Mouse (Mus musculus) midbrain, embryonic 13.5 days (tissue): ENCODE results near the gene Cept1. TPM values are rescaled to one million over a fixed set of nuclear protein-coding genes. Genes with fewer than 3 reads are reported as not detected.

ENCODE experiments used
- ATAC-seq: fragments of 200-750 bp; cut with Nextera tagmentation; 2 replicates; pipeline ENCODE4 v1.8.0; 2017; ENCODE audit warnings: mild to moderate bottlenecking, moderate TSS enrichment, moderate library complexity
- H3K27ac ChIP-seq: fragments of 300-500 bp; sonication (generic); 2 replicates; pipeline ENCODE4 v1.5.1; 2015; ENCODE audit warnings: inconsistent platforms, mild to moderate bottlenecking, moderate library complexity
- H3K27me3 ChIP-seq: fragments of 300-500 bp; sonication (generic); 2 replicates; pipeline ENCODE4 v1.6.1; 2015; ENCODE audit warnings: mild to moderate bottlenecking, inconsistent platforms
- H3K36me3 ChIP-seq: fragments of 300-500 bp; sonication (generic); 2 replicates; pipeline ENCODE4 v1.6.1; 2015; ENCODE audit warnings: mild to moderate bottlenecking, inconsistent platforms
- H3K4me1 ChIP-seq: fragments of 300-500 bp; sonication (generic); replicated peaks from 2 replicates; pipeline ENCODE4 v1.6.1; 2015; ENCODE audit warnings: inconsistent platforms
- H3K4me2 ChIP-seq: fragments of 300-500 bp; sonication (generic); replicated peaks from 2 replicates; pipeline ENCODE4 v1.6.1; 2015; ENCODE audit warnings: moderate library complexity, mild to moderate bottlenecking, inconsistent platforms
- H3K4me3 ChIP-seq: fragments of 300-500 bp; sonication (generic); replicated peaks from 2 replicates; pipeline ENCODE4 v1.5.1; 2015; ENCODE audit warnings: mild to moderate bottlenecking, inconsistent platforms
- H3K9ac ChIP-seq: fragments of 300-500 bp; sonication (generic); replicated peaks from 2 replicates; pipeline ENCODE4 v1.6.1; 2015; ENCODE audit warnings: mild to moderate bottlenecking, inconsistent platforms
- H3K9me3 ChIP-seq: fragments of 300-500 bp; sonication (generic); 2 replicates; pipeline ENCODE4 v1.6.1; 2016; ENCODE audit warnings: mild to moderate bottlenecking, inconsistent platforms
- WGBS: fragments of 180-500 bp; shearing (Covaris S2); methylation state at CpG from one replicate; pipeline ENCODE4 v1.1.7; 2015; 5-methylcytosine and 5-hydroxymethylcytosine counted together
- polyA plus RNA-seq: library from polyadenylated mRNA; unstranded; fragments of >200 nt; fragmentation: Nextera tagmentation; extraction: Ambion mirVana; gene quantifications from 2 replicates; pipeline ENCODE4 v1.2.1, GENCODE M21; 2015

The Cept1 gene
- polyA plus RNA-seq, 1 experiment from 2014 or later = 39.3 TPM

DNA sequence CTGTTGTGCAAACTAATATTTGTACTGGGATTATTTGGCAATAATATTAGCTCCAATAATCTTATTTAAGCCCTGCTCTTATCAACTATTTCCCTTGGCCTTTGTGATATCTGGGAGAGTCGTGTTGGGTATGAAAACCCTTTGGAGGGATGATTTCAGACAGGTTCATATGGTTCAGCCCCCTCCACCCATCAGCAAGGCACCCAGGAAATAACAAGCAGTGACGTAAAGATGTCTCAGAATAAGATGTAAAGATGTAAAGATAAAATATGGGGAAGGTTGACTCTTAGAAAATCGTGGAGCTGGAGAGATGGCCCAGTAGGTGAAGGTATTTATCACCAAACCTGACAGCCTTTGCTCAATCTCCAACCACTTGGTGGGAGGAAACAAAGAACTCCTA, 85.1 kb downstream of the Cept1 start:
- Histone ChIP-seq H3K27me3 (no peaks in the 10 kb centered on the region), H3K9ac (no peak overlapping the region), H3K4me2 (no peak overlapping the region), H3K36me3 (no peaks in the 10 kb centered on the region), H3K4me3 (no peak overlapping the region), H3K4me1 (no peaks in the 10 kb centered on the region), H3K27ac (no peak overlapping the region), H3K9me3 (no peaks in the 10 kb centered on the region)
- no peak for ATAC-seq
- WGBS = 74% methylated on average over 3 of the region's 3 CpGs

- Histone ChIP-seq H3K27me3 (no peaks in the 10 kb centered on the region), H3K9me3 (no peaks in the 10 kb centered on the region), H3K27ac (no peak overlapping the region), H3K9ac (no peak overlapping the region), H3K4me1 (no peaks in the 10 kb centered on the region), H3K4me3 (no peak overlapping the region), H3K36me3 (no peaks in the 10 kb centered on the region), H3K4me2 (no peak overlapping the region)
- WGBS = 90% methylated on average over 2 of the region's 2 CpGs
- ATAC-seq = no peak
Observed at GRCm38 (mm10) chr3:106462059-106462470, 85.5 kb downstream of the Cept1 start.

- Histone ChIP-seq H3K9ac (no peak overlapping the region), H3K36me3 (no peaks in the 10 kb centered on the region), H3K27me3 (no peaks in the 10 kb centered on the region), H3K4me3 (no peak overlapping the region), H3K4me1 (no peaks in the 10 kb centered on the region), H3K27ac (no peak overlapping the region), H3K9me3 (no peaks in the 10 kb centered on the region), H3K4me2 (no peak overlapping the region)
- 92% methylated on average over 2 of the region's 2 CpGs for WGBS
- ATAC-seq = no peak
Observed at GRCm38 (mm10) chr3:106457298-106457869, 90.2 kb downstream of the Cept1 start.

DNA sequence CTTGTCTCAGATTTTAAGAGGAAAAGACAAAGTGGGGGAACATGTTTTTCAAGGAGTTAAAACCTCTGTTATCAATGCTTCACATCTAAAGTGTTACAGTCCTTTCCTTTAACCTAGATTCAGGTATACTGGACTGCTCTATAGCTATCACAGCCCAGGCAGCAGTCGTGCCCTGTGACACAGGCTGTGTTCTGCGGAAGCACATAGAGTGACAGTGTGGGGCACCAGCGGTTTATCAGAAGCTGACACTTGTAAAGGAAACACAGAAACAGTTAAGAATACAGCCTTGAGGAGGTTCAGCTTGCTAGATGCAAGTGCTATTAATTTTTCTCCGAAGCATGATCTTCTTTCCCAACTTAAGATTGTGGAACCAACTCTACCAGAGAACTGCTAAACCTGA, 95.0 kb downstream of the Cept1 start:
- Histone ChIP-seq H3K27me3 (no peaks in the 10 kb centered on the region), H3K4me1 (no peaks in the 10 kb centered on the region), H3K9ac (no peak overlapping the region), H3K36me3 (no peaks in the 10 kb centered on the region), H3K4me3 (no peak overlapping the region), H3K27ac (no peak overlapping the region), H3K4me2 (no peak overlapping the region), H3K9me3 (no peaks in the 10 kb centered on the region)
- ATAC-seq = no peak
- WGBS = 78% methylated on average over 4 of the region's 4 CpGs

Other genes with a start within 250 kb of the Cept1 start
- not detected in 2 replicates for gene Chil6, start 141.6 kb downstream of the Cept1 start, polyA plus RNA-seq
- 0.09 and 0.18 TPM in 2 replicates for gene Dennd2d, start 65.4 kb downstream of the Cept1 start, polyA plus RNA-seq
- 56.2 and 58.5 TPM in 2 replicates for gene Dram2, start within 50 bp of the Cept1 start, polyA plus RNA-seq
- gene Lrif1, start 137.2 kb upstream of the Cept1 start, polyA plus RNA-seq = 21.6 and 24.4 TPM in 2 replicates
- 3.8 and 4.7 TPM in 2 replicates for gene Cd53, start 242.3 kb upstream of the Cept1 start, polyA plus RNA-seq